Mouse (Mus musculus) ES-CJ7 (cell line): ENCODE measurements around the gene Spry2.
A peak's percentile ranks its signal among the peaks of the same experiment; 100 is the strongest.

ENCODE experiments used
- DNase-seq: peaks from one replicate; pipeline ENCODE4 v3.0.0; 2011; ENCODE audit warnings: low read depth, low spot score

Spry2 gene

GRCm38 (mm10) chr14:105892941-105893622 lies 3.5 kb downstream of the Spry2 start:
- peak; percentile 35 for DNase-seq

- DNase-seq, result no peak
Observed at GRCm38 (mm10) chr14:105890516-105891231, 5.9 kb downstream of the Spry2 start.

- no peak for DNase-seq
Observed at GRCm38 (mm10) chr14:105886643-105887374, 9.8 kb downstream of the Spry2 start.

- no peak for DNase-seq
Observed at GRCm38 (mm10) chr14:105885249-105885648, 11.4 kb downstream of the Spry2 start.

GRCm38 (mm10) chr14:105883215-105883614 lies 13.4 kb downstream of the Spry2 start:
- no peak for DNase-seq

- no peak for DNase-seq
Observed at GRCm38 (mm10) chr14:105878359-105878758, 18.3 kb downstream of the Spry2 start.

- DNase-seq, result no peak
Observed at GRCm38 (mm10) chr14:105876375-105876774, 20.2 kb downstream of the Spry2 start.

GRCm38 (mm10) chr14:105870370-105870936 lies 26.2 kb downstream of the Spry2 start:
- no peak for DNase-seq

- peak; percentile 82 for DNase-seq
Observed at GRCm38 (mm10) chr14:105865381-105865938, 31.2 kb downstream of the Spry2 start.

GRCm38 (mm10) chr14:105862199-105862598 lies 34.4 kb downstream of the Spry2 start:
- peak; percentile 70 for DNase-seq

- peak; percentile 95 for DNase-seq
Observed at GRCm38 (mm10) chr14:105860920-105861319, 35.7 kb downstream of the Spry2 start.

- peak; percentile 40 for DNase-seq
Observed at GRCm38 (mm10) chr14:105860276-105860675, 36.3 kb downstream of the Spry2 start.

- peak; percentile 81 for DNase-seq
Observed at GRCm38 (mm10) chr14:105859876-105860275, 36.7 kb downstream of the Spry2 start.

- DNase-seq, result peak; percentile 97
Observed at GRCm38 (mm10) chr14:105859368-105859767, 37.3 kb downstream of the Spry2 start.

- DNase-seq, result peak; percentile 91
Observed at GRCm38 (mm10) chr14:105858935-105859334, 37.7 kb downstream of the Spry2 start.

GRCm38 (mm10) chr14:105851359-105852067 lies 45.1 kb downstream of the Spry2 start:
- peak; percentile 48 for DNase-seq
